Mouse (Mus musculus): ENCODE data around the gene Gm8229. TPM values are rescaled to one million over a fixed set of nuclear protein-coding genes. Genes with fewer than 3 reads are reported as not detected.
"Not testable (repeated sequence)": the region's sequence is repeated elsewhere in the genome, so short reads cannot be mapped to it uniquely, and the experiment has no call there.

Gm8229 gene
- not detected in 2 replicates for polyA plus RNA-seq (2015; fragmentation: Nextera tagmentation; extraction: Ambion mirVana)

- H3K4me3 ChIP-seq (replicated peaks); H3K4me2 ChIP-seq; H3K9me3 ChIP-seq (replicated peaks); ATAC-seq (ENCODE audit: insufficient read depth); H3K4me1 ChIP-seq (replicated peaks); H3K36me3 ChIP-seq (replicated peaks); H3K27me3 ChIP-seq; H3K9ac ChIP-seq; H3K27ac ChIP-seq (replicated peaks): not testable (repeated sequence)
- WGBS (ENCODE audit: insufficient replicate concordance) = 71% methylated on average over 4 of the region's 4 CpGs
Measured at GRCm38 (mm10) chr14:44365057-44365456, at the start of gene Gm8229. Gene Gm8229 (plus strand): TSS chr14:44365357.

GRCm38 (mm10) chr14:44338484-44338883, 26.7 kb upstream of the Gm8229 start, which contains the start of gene Gm5930:
Gene Gm5930 (minus strand): TSS chr14:44338584.
- H3K4me2 ChIP-seq; ATAC-seq (ENCODE audit: insufficient read depth); H3K9me3 ChIP-seq (replicated peaks); H3K9ac ChIP-seq; H3K4me3 ChIP-seq (replicated peaks); H3K27ac ChIP-seq (replicated peaks); H3K4me1 ChIP-seq (replicated peaks); H3K27me3 ChIP-seq; H3K36me3 ChIP-seq (replicated peaks): not testable (repeated sequence)
- WGBS (ENCODE audit: insufficient replicate concordance) = 43% methylated on average over 1 of the region's 2 CpGs

GRCm38 (mm10) chr14:44361416-44361815, 3.7 kb upstream of the Gm8229 start:
- 31% methylated on average over 2 of the region's 2 CpGs for WGBS (ENCODE audit: insufficient replicate concordance)
- not testable (repeated sequence) for H3K9me3 ChIP-seq (replicated peaks); H3K9ac ChIP-seq; H3K4me1 ChIP-seq (replicated peaks); H3K4me3 ChIP-seq (replicated peaks); H3K36me3 ChIP-seq (replicated peaks); H3K27me3 ChIP-seq; H3K27ac ChIP-seq (replicated peaks); ATAC-seq (ENCODE audit: insufficient read depth); H3K4me2 ChIP-seq

DNA sequence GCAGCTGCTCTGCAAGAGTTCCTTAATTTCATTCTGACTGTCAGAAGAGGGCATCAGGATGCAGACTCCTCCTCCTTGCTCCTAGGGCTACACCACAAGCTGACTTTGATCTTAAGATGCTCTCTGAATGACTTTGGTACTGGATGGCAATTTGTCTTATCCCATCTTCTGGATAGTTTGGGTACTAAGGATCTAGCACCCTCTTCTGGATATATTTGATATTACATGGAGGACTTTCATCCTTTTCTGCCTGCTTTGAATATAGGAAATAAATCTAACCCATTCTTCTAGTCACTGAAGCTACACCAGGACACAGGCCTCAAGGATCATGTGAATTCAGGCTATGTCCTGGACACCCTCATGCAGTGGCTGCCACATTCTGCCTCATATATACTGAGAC, 2.9 kb upstream of the Gm8229 start:
- H3K4me3 ChIP-seq (replicated peaks); ATAC-seq (ENCODE audit: insufficient read depth); H3K9me3 ChIP-seq (replicated peaks): not testable (repeated sequence)

GRCm38 (mm10) chr14:44384233-44384632, 19.1 kb downstream of the Gm8229 start:
- not testable (repeated sequence) for H3K4me2 ChIP-seq; H3K9ac ChIP-seq; ATAC-seq (ENCODE audit: insufficient read depth); H3K27me3 ChIP-seq; H3K4me1 ChIP-seq (replicated peaks); H3K27ac ChIP-seq (replicated peaks); H3K36me3 ChIP-seq (replicated peaks); H3K9me3 ChIP-seq (replicated peaks); H3K4me3 ChIP-seq (replicated peaks)
- 50% methylated on average over 4 of the region's 4 CpGs for WGBS (ENCODE audit: insufficient replicate concordance)

More for the DNA sequence above, 2.9 kb upstream of the Gm8229 start:
- H3K4me1 ChIP-seq (replicated peaks); H3K27me3 ChIP-seq; H3K27ac ChIP-seq (replicated peaks); H3K9ac ChIP-seq; H3K4me2 ChIP-seq; H3K36me3 ChIP-seq (replicated peaks): not testable (repeated sequence)

DNA sequence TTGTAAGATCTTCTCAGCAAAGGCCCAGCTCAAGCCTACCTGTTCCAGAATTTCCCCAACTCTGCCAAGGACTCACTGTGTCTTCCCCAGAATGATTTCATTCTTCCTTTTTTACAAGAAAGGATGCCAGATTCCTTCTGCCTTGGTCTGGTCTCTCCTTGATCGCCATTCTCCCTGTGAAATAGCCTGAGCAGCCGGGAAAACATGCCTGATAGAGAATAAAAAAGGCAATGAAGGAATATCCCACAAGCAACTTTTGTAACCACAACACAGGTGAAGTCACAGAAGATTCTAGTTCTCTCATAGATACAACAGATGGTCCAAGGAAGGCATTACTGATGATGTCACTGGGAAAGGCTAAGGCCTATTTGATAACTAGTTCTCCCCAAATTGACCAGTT, 45.4 kb downstream of the Gm8229 start, which contains the start of gene Gm3371:
Gene Gm3371, minus strand, starts transcription at position 101 of the 400 bp plus-strand sequence.
- not testable (repeated sequence) for H3K4me2 ChIP-seq; H3K9ac ChIP-seq; H3K4me3 ChIP-seq (replicated peaks); ATAC-seq (ENCODE audit: insufficient read depth); H3K36me3 ChIP-seq (replicated peaks); H3K9me3 ChIP-seq (replicated peaks); H3K27ac ChIP-seq (replicated peaks); H3K4me1 ChIP-seq (replicated peaks); H3K27me3 ChIP-seq
- no CpG with 5 or more reads among the region's 2 CpGs for WGBS (ENCODE audit: insufficient replicate concordance)

Other genes starting within 250 kb of the Gm8229 start
- gene Gm3327, start 241.5 kb upstream of the Gm8229 start, polyA plus RNA-seq (2015; fragmentation: Nextera tagmentation; extraction: Ambion mirVana) = not detected in 2 replicates
- gene Gm8212, start 167.7 kb upstream of the Gm8229 start, polyA plus RNA-seq (2015; fragmentation: Nextera tagmentation; extraction: Ambion mirVana) = not detected in 2 replicates
- not detected in 2 replicates for gene 4930503E14Rik, start 152.1 kb upstream of the Gm8229 start, polyA plus RNA-seq (2015; fragmentation: Nextera tagmentation; extraction: Ambion mirVana)
- not detected in 2 replicates for gene Gm8220, start 79.8 kb upstream of the Gm8229 start, polyA plus RNA-seq (2015; fragmentation: Nextera tagmentation; extraction: Ambion mirVana)
- gene Gm5930, start 26.8 kb upstream of the Gm8229 start, polyA plus RNA-seq (2015; fragmentation: Nextera tagmentation; extraction: Ambion mirVana) = not detected in 2 replicates
- gene Gm3371, start 45.3 kb downstream of the Gm8229 start, polyA plus RNA-seq (2015; fragmentation: Nextera tagmentation; extraction: Ambion mirVana) = not detected in 2 replicates
- gene Gm8232, start 68.3 kb downstream of the Gm8229 start, polyA plus RNA-seq (2015; fragmentation: Nextera tagmentation; extraction: Ambion mirVana) = not detected in 2 replicates
- not detected in 2 replicates for gene BC061237, start 127.1 kb downstream of the Gm8229 start, polyA plus RNA-seq (2015; fragmentation: Nextera tagmentation; extraction: Ambion mirVana)
- gene Gm17093, start 152.9 kb downstream of the Gm8229 start, polyA plus RNA-seq (2015; fragmentation: Nextera tagmentation; extraction: Ambion mirVana) = not detected in 2 replicates
- not detected in 2 replicates for gene Gm8247, start 217.8 kb downstream of the Gm8229 start, polyA plus RNA-seq (2015; fragmentation: Nextera tagmentation; extraction: Ambion mirVana)

Measured in liver, embryonic 15.5 days (tissue).